Mouse (Mus musculus): ENCODE measurements around the gene Gla.

The Gla gene

GRCm38 (mm10) chrX:134588261-134588660 lies 12.7 kb downstream of the Gla start:
- no peak for DNase-seq (ENCODE audit: low spot score)

- DNase-seq (ENCODE audit: low spot score), result no peak
These were observed 14.5 kb downstream of the Gla start for GRCm38 (mm10) chrX:134586447-134586846.

GRCm38 (mm10) chrX:134585103-134586002 lies 15.6 kb downstream of the Gla start, which contains the start of gene Rpl36a:
Gene Rpl36a, plus strand, starts transcription at chrX:134585654.
- DNase-seq (ENCODE audit: low spot score), result peak; percentile 77

GRCm38 (mm10) chrX:134582888-134583669 lies 17.8 kb downstream of the Gla start, which contains the start of gene Btk:
Gene Btk, minus strand, starts transcription at chrX:134583570.
- no peak for DNase-seq (ENCODE audit: low spot score)

- DNase-seq (ENCODE audit: low spot score), result no peak
These were observed 18.7 kb downstream of the Gla start for GRCm38 (mm10) chrX:134582270-134582669.

- DNase-seq (ENCODE audit: low spot score), result no peak
These were observed 20.2 kb downstream of the Gla start for GRCm38 (mm10) chrX:134580528-134581305.

GRCm38 (mm10) chrX:134577896-134578295 lies 23.0 kb downstream of the Gla start:
- DNase-seq (ENCODE audit: low spot score), result no peak

GRCm38 (mm10) chrX:134566536-134567222 lies 34.2 kb downstream of the Gla start:
- DNase-seq (ENCODE audit: low spot score), result peak; percentile 23

- DNase-seq (ENCODE audit: low spot score), result no peak
These were observed 36.6 kb downstream of the Gla start for GRCm38 (mm10) chrX:134564326-134564725.

GRCm38 (mm10) chrX:134554425-134554824 lies 46.5 kb downstream of the Gla start:
- DNase-seq (ENCODE audit: low spot score), result no peak

- no peak for DNase-seq (ENCODE audit: low spot score)
These were observed 47.6 kb downstream of the Gla start for GRCm38 (mm10) chrX:134553326-134553725.

- peak; percentile 2 for DNase-seq (ENCODE audit: low spot score)
These were observed 50.0 kb downstream of the Gla start for GRCm38 (mm10) chrX:134550903-134551302.

- DNase-seq (ENCODE audit: low spot score), result no peak
These were observed 53.6 kb downstream of the Gla start for GRCm38 (mm10) chrX:134547330-134547729.

GRCm38 (mm10) chrX:134541955-134542308 lies 59.0 kb downstream of the Gla start:
- no peak for DNase-seq (ENCODE audit: low spot score)

- peak; percentile 63 for DNase-seq (ENCODE audit: low spot score)
These were observed 59.6 kb downstream of the Gla start, which contains the start of gene Timm8a1 for GRCm38 (mm10) chrX:134541145-134541954. Gene Timm8a1, minus strand, starts transcription at chrX:134541865.

GRCm38 (mm10) chrX:134540414-134541135 lies 60.4 kb downstream of the Gla start:
- DNase-seq (ENCODE audit: low spot score), result no peak

- peak; percentile 12 for DNase-seq (ENCODE audit: low spot score)
These were observed 61.1 kb downstream of the Gla start for GRCm38 (mm10) chrX:134539795-134540194.
